Mouse (Mus musculus) embryonic facial prominence, embryonic 14.5 days (tissue): Measurements from ENCODE around the gene Mmp20. TPM values are rescaled to one million over a fixed set of nuclear protein-coding genes. Genes with fewer than 3 reads are reported as not detected.

Source experiments
- ATAC-seq: fragments of 200-750 bp; cut with Nextera tagmentation; 2 replicates; pipeline ENCODE4 v1.8.0; 2017; ENCODE audit warnings: low read depth, moderate number of reproducible peaks, moderate TSS enrichment
- DNase-seq: peaks from one replicate; pipeline ENCODE4 v3.0.0-alpha.2; 2015; ENCODE audit warnings: low spot score
- H3K27ac ChIP-seq: fragments of 300-500 bp; sonication (generic); replicated peaks from 2 replicates; pipeline ENCODE4 v1.5.1; 2014; ENCODE audit warnings: low read depth, mild to moderate bottlenecking, low read length, moderate library complexity
- H3K27me3 ChIP-seq: fragments of 300-500 bp; sonication (generic); replicated peaks from 2 replicates; pipeline ENCODE4 v1.6.1; 2014; ENCODE audit warnings: low read length; ENCODE audit not compliant: control insufficient read depth, insufficient read depth
- H3K36me3 ChIP-seq: fragments of 300-500 bp; sonication (generic); 2 replicates; pipeline ENCODE4 v1.6.1; 2014; ENCODE audit warnings: low read length, mixed read lengths; ENCODE audit not compliant: control insufficient read depth, insufficient read depth
- H3K4me1 ChIP-seq: fragments of 300-500 bp; sonication (generic); 2 replicates; pipeline ENCODE4 v1.6.1; 2014; ENCODE audit warnings: antibody characterized with exemption, low read length; ENCODE audit not compliant: control insufficient read depth, insufficient read depth
- H3K4me2 ChIP-seq: fragments of 300-500 bp; sonication (generic); 2 replicates; pipeline ENCODE4 v1.6.1; 2014; ENCODE audit warnings: low read depth, mild to moderate bottlenecking, low read length, moderate library complexity, mixed read lengths
- H3K4me3 ChIP-seq: fragments of 300-500 bp; sonication (generic); 2 replicates; pipeline ENCODE4 v1.5.1; 2014; ENCODE audit warnings: low read depth, mild to moderate bottlenecking, low read length
- H3K9ac ChIP-seq: fragments of 300-500 bp; sonication (generic); 2 replicates; pipeline ENCODE4 v1.6.1; 2014; ENCODE audit warnings: low read depth, mild to moderate bottlenecking, low read length, moderate library complexity, mixed read lengths
- H3K9me3 ChIP-seq: fragments of 300-500 bp; sonication (generic); 2 replicates; pipeline ENCODE4 v1.6.1; 2016; ENCODE audit warnings: low read length; ENCODE audit not compliant: control insufficient read depth
- WGBS: fragments of 180-500 bp; shearing (Covaris S2); extraction: QIAGEN DNeasy Blood & Tissue Kit; methylation state at CpG from one replicate; pipeline ENCODE4 v1.1.7; 2014; 5-methylcytosine and 5-hydroxymethylcytosine counted together
- polyA plus RNA-seq: library from polyadenylated mRNA; unstranded; fragments of >200 nt; fragmentation: Nextera tagmentation; extraction: Ambion mirVana; gene quantifications from 2 replicates; pipeline ENCODE4 v1.2.1, GENCODE M21; 2014

Mmp20 gene
- polyA plus RNA-seq, result not detected in 2 replicates

- Histone ChIP-seq H3K27me3 (no peaks in the 10 kb centered on the region), H3K36me3 (no peaks in the 10 kb centered on the region), H3K4me1 (no peaks in the 10 kb centered on the region), H3K9ac (no peak within 1 kb of the TSS), H3K9me3 (no peaks in the 10 kb centered on the region), H3K4me3 (no peak within 1 kb of the TSS), H3K27ac (no peak within 1 kb of the TSS), H3K4me2 (no peak within 1 kb of the TSS)
- DNase-seq, result no peak
- ATAC-seq, result no peak
Measured at GRCm38 (mm10) chr9:7627931-7628330, at the start of gene Mmp20. TSS of gene Mmp20 (plus strand) at chr9:7628231.

GRCm38 (mm10) chr9:7590063-7590462, 38.0 kb upstream of the Mmp20 start:
- DNase-seq (no peak), ATAC-seq (no peak)

GRCm38 (mm10) chr9:7593272-7593812, 34.7 kb upstream of the Mmp20 start:
- no peak overlapping the region for H3K9ac ChIP-seq
- DNase-seq, result no peak
- 84% methylated on average over 3 of the region's 3 CpGs for WGBS
- no peaks in the 10 kb centered on the region for H3K27me3 ChIP-seq
- no peak overlapping the region for H3K4me2 ChIP-seq
- no peaks in the 10 kb centered on the region for H3K4me1 ChIP-seq
- no peak overlapping the region for H3K4me3 ChIP-seq
- H3K9me3 ChIP-seq, result no peaks in the 10 kb centered on the region
- ATAC-seq, result no peak
- no peak overlapping the region for H3K27ac ChIP-seq
- no peaks in the 10 kb centered on the region for H3K36me3 ChIP-seq

More at GRCm38 (mm10) chr9:7590063-7590462, 38.0 kb upstream of the Mmp20 start:
- H3K4me1 ChIP-seq, result no peaks in the 10 kb centered on the region
- H3K4me3 ChIP-seq, result no peak overlapping the region
- WGBS, result 73% methylated on average over 8 of the region's 8 CpGs
- H3K27me3 ChIP-seq, result no peaks in the 10 kb centered on the region
- no peaks in the 10 kb centered on the region for H3K9me3 ChIP-seq
- H3K9ac ChIP-seq, result no peak overlapping the region
- no peak overlapping the region for H3K27ac ChIP-seq
- no peaks in the 10 kb centered on the region for H3K36me3 ChIP-seq
- no peak overlapping the region for H3K4me2 ChIP-seq

- peak; percentile 95 for DNase-seq
- no peaks in the 10 kb centered on the region for H3K36me3 ChIP-seq
- no peaks in the 10 kb centered on the region for H3K4me1 ChIP-seq
- peak overlapping the region; percentile 55 for H3K9ac ChIP-seq
- H3K27me3 ChIP-seq, result no peaks in the 10 kb centered on the region
- no peaks in the 10 kb centered on the region for H3K9me3 ChIP-seq
- no peak overlapping the region for H3K27ac ChIP-seq
- WGBS, result 12% methylated on average over 6 of the region's 6 CpGs
- peak; percentile 97 for ATAC-seq
- peak overlapping the region; percentile 54 for H3K4me2 ChIP-seq
- peak overlapping the region; percentile 33 for H3K4me3 ChIP-seq
Measured at GRCm38 (mm10) chr9:7594816-7595540, 33.1 kb upstream of the Mmp20 start.

GRCm38 (mm10) chr9:7602982-7603742, 24.9 kb upstream of the Mmp20 start:
- no peaks in the 10 kb centered on the region for H3K9me3 ChIP-seq
- no peaks in the 10 kb centered on the region for H3K4me1 ChIP-seq
- WGBS, result 2% methylated on average over 3 of the region's 3 CpGs
- no peak overlapping the region for H3K4me2 ChIP-seq
- no peaks in the 10 kb centered on the region for H3K27me3 ChIP-seq
- ATAC-seq (peak; percentile 68; the same call in 1 of the 2 replicates), DNase-seq (peak; percentile 74)
- no peak overlapping the region for H3K4me3 ChIP-seq
- H3K36me3 ChIP-seq, result no peaks in the 10 kb centered on the region
- no peak overlapping the region; the same call in 1 of the 2 replicates for H3K27ac ChIP-seq
- H3K9ac ChIP-seq, result no peak overlapping the region

- no peaks in the 10 kb centered on the region for H3K27me3 ChIP-seq
- no peaks in the 10 kb centered on the region for H3K4me1 ChIP-seq
- DNase-seq (peak; percentile 56), ATAC-seq (peak; percentile 78; the same call in 1 of the 2 replicates)
- no peak overlapping the region for H3K9ac ChIP-seq
- no peak overlapping the region for H3K4me3 ChIP-seq
- no peaks in the 10 kb centered on the region for H3K9me3 ChIP-seq
- H3K27ac ChIP-seq, result no peak overlapping the region
- WGBS, result 49% methylated on average over 6 of the region's 6 CpGs
- no peak overlapping the region for H3K4me2 ChIP-seq
- no peaks in the 10 kb centered on the region for H3K36me3 ChIP-seq
Measured at GRCm38 (mm10) chr9:7604005-7604404, 24.0 kb upstream of the Mmp20 start.

GRCm38 (mm10) chr9:7605638-7606037, 22.4 kb upstream of the Mmp20 start:
- 91% methylated on average over 12 of the region's 12 CpGs for WGBS
- no peak overlapping the region for H3K9ac ChIP-seq
- no peak overlapping the region for H3K4me2 ChIP-seq
- H3K4me1 ChIP-seq, result no peaks in the 10 kb centered on the region
- H3K4me3 ChIP-seq, result no peak overlapping the region
- H3K27ac ChIP-seq, result no peak overlapping the region
- H3K27me3 ChIP-seq, result no peaks in the 10 kb centered on the region
- DNase-seq (no peak), ATAC-seq (no peak)
- H3K9me3 ChIP-seq, result peaks cover 5% of the 10 kb centered on the region; the same call in 1 of the 2 replicates
- no peaks in the 10 kb centered on the region for H3K36me3 ChIP-seq

GRCm38 (mm10) chr9:7622582-7622981, 5.4 kb upstream of the Mmp20 start:
- Histone ChIP-seq H3K36me3 (no peaks in the 10 kb centered on the region), H3K27ac (no peak overlapping the region), H3K4me1 (no peaks in the 10 kb centered on the region), H3K4me3 (no peak overlapping the region), H3K27me3 (no peaks in the 10 kb centered on the region), H3K9me3 (no peaks in the 10 kb centered on the region), H3K9ac (no peak overlapping the region), H3K4me2 (no peak overlapping the region)
- WGBS, result 79% methylated on average over 3 of the region's 3 CpGs
- ATAC-seq, result no peak
- no peak for DNase-seq
